Mouse (Mus musculus) embryonic fibroblast, embryonic 13.5 days (primary cell): ENCODE measurements around the gene Ubxn10.

ENCODE experiments used
- CTCF ChIP-seq: IDR thresholded peaks from 2 replicates; pipeline ENCODE4 v1.5.1; 2011; ENCODE audit warnings: mild to moderate bottlenecking, control low read depth, low read length, moderate library complexity, borderline replicate concordance; ENCODE audit not compliant: insufficient read depth
- POLR2A ChIP-seq: IDR thresholded peaks from 2 replicates; pipeline ENCODE4 v1.6.1; 2011; ENCODE audit warnings: low read depth, mild to moderate bottlenecking, control low read depth, low read length, moderate library complexity

DNA sequence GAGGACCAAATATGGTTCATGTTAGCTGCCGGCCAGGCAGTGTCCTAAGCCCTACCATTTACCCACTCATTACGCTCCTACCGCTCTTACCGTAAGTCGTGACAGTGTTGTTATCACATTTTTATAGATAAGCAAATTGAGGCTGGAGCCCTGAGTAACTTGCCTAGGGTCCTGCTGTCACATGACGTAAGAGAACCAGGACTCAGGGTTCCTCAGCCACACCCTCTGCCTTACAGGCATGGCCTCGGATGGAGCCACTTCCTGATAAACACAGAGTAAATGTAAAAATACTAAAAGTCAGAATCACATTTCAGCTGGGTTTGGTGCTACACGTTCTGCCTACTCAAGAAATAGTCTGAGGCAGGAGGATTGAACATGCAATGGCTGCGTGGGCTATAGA lies 17.5 kb upstream of the Ubxn10 start:
- no peak for TF ChIP-seq POLR2A
- TF ChIP-seq CTCF, result no peak
